Mouse (Mus musculus): ENCODE data around the gene Sigmar1. TPM values are rescaled to one million over a fixed set of nuclear protein-coding genes. Genes with fewer than 3 reads are reported as not detected.
A peak's percentile ranks its signal among the peaks of the same experiment; 100 is the strongest.

Sigmar1 gene
- polyA plus RNA-seq, 1 experiment from 2014 or later = 49.8 TPM

- Histone ChIP-seq H3K27ac (ENCODE audit: low read depth, low read length) (no peak overlapping the region), H3K4me2 (ENCODE audit: low read length) (no peak overlapping the region), H3K4me1 (ENCODE audit: control insufficient read depth, insufficient read depth, low read length) (peaks cover 15% of the 10 kb centered on the region), H3K4me3 (ENCODE audit: low read depth, low read length) (no peak overlapping the region), H3K9ac (ENCODE audit: low read length) (no peak overlapping the region), H3K36me3 (ENCODE audit: control insufficient read depth, insufficient read depth, low read length) (peaks cover 46% of the 10 kb centered on the region), H3K9me3 (replicated peaks; ENCODE audit: control insufficient read depth, low read length) (no peaks in the 10 kb centered on the region), H3K27me3 (replicated peaks; ENCODE audit: control insufficient read depth, insufficient read depth, low read length) (no peaks in the 10 kb centered on the region)
- DNase-seq (ENCODE audit: low spot score) = no peak
- ATAC-seq = no peak
- 78% methylated on average over 6 of the region's 6 CpGs for WGBS
Observed at GRCm38 (mm10) chr4:41716834-41717233, 39.1 kb downstream of the Sigmar1 start.

- H3K9ac ChIP-seq (ENCODE audit: low read length) = no peak overlapping the region
- no peak overlapping the region for H3K4me2 ChIP-seq (ENCODE audit: low read length)
- DNase-seq (ENCODE audit: low spot score) = no peak
- no peaks in the 10 kb centered on the region for H3K27me3 ChIP-seq (replicated peaks; ENCODE audit: control insufficient read depth, insufficient read depth, low read length)
- no peak for ATAC-seq
- 81% methylated on average over 5 of the region's 5 CpGs for WGBS
- no peak overlapping the region for H3K27ac ChIP-seq (ENCODE audit: low read depth, low read length)
- peaks cover 20% of the 10 kb centered on the region for H3K4me1 ChIP-seq (ENCODE audit: control insufficient read depth, insufficient read depth, low read length)
- H3K36me3 ChIP-seq (ENCODE audit: control insufficient read depth, insufficient read depth, low read length) = peaks cover 49% of the 10 kb centered on the region
- H3K9me3 ChIP-seq (replicated peaks; ENCODE audit: control insufficient read depth, low read length) = no peaks in the 10 kb centered on the region
- H3K4me3 ChIP-seq (ENCODE audit: low read depth, low read length) = no peak overlapping the region
Observed at GRCm38 (mm10) chr4:41715596-41715995, 40.4 kb downstream of the Sigmar1 start.

DNA sequence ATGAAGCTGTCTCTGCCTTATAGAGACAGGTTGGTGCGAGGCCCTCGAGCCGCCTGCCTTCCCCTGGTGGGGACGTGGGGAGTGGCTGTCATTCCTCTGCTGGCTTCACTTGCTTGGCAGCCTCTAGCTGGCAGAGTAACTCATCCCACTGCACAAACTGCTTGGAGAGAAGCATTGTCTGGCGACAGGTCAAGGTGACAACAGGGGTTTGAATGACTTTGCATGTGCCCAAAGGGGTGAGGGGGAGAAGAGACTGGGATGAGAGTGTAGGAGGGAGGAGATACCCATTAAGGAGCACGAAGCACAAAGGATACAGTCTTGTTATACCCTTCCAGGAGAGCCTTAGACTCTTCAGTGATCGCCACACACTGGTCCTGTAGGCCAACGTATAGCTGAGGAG lies 40.9 kb downstream of the Sigmar1 start:
- no peak overlapping the region for H3K4me2 ChIP-seq (ENCODE audit: low read length)
- no peaks in the 10 kb centered on the region for H3K9me3 ChIP-seq (replicated peaks; ENCODE audit: control insufficient read depth, low read length)
- H3K9ac ChIP-seq (ENCODE audit: low read length) = no peak overlapping the region
- H3K27ac ChIP-seq (ENCODE audit: low read depth, low read length) = no peak overlapping the region
- DNase-seq (ENCODE audit: low spot score) (no peak), ATAC-seq (no peak)
- peaks cover 47% of the 10 kb centered on the region for H3K36me3 ChIP-seq (ENCODE audit: control insufficient read depth, insufficient read depth, low read length)
- no peaks in the 10 kb centered on the region for H3K27me3 ChIP-seq (replicated peaks; ENCODE audit: control insufficient read depth, insufficient read depth, low read length)
- no peak overlapping the region for H3K4me3 ChIP-seq (ENCODE audit: low read depth, low read length)
- peaks cover 20% of the 10 kb centered on the region for H3K4me1 ChIP-seq (ENCODE audit: control insufficient read depth, insufficient read depth, low read length)
- 82% methylated on average over 8 of the region's 8 CpGs for WGBS

GRCm38 (mm10) chr4:41714276-41714675 lies 41.7 kb downstream of the Sigmar1 start:
- Histone ChIP-seq H3K27me3 (replicated peaks; ENCODE audit: control insufficient read depth, insufficient read depth, low read length) (no peaks in the 10 kb centered on the region), H3K4me1 (ENCODE audit: control insufficient read depth, insufficient read depth, low read length) (peaks cover 20% of the 10 kb centered on the region), H3K27ac (ENCODE audit: low read depth, low read length) (no peak overlapping the region), H3K9me3 (replicated peaks; ENCODE audit: control insufficient read depth, low read length) (no peaks in the 10 kb centered on the region), H3K4me3 (ENCODE audit: low read depth, low read length) (peak overlapping the region; percentile 76), H3K4me2 (ENCODE audit: low read length) (peak overlapping the region; percentile 80), H3K36me3 (ENCODE audit: control insufficient read depth, insufficient read depth, low read length) (peaks cover 39% of the 10 kb centered on the region), H3K9ac (ENCODE audit: low read length) (no peak overlapping the region)
- peak; percentile 90 for DNase-seq (ENCODE audit: low spot score)
- WGBS = 15% methylated on average over 8 of the region's 8 CpGs
- ATAC-seq = 0 out of 2 replicates have a peak, but pooled peaks have one; percentile 33

- peak within 1 kb of the TSS; percentile 76 for H3K4me3 ChIP-seq (ENCODE audit: low read depth, low read length)
- peak within 1 kb of the TSS; percentile 63 for H3K27ac ChIP-seq (ENCODE audit: low read depth, low read length)
- no peaks in the 10 kb centered on the region for H3K27me3 ChIP-seq (replicated peaks; ENCODE audit: control insufficient read depth, insufficient read depth, low read length)
- DNase-seq (ENCODE audit: low spot score) = peak; percentile 87
- no peaks in the 10 kb centered on the region for H3K9me3 ChIP-seq (replicated peaks; ENCODE audit: control insufficient read depth, low read length)
- peaks cover 20% of the 10 kb centered on the region for H3K4me1 ChIP-seq (ENCODE audit: control insufficient read depth, insufficient read depth, low read length)
- under 1% methylated on average over 61 of the region's 61 CpGs for WGBS
- peak within 1 kb of the TSS; percentile 80 for H3K4me2 ChIP-seq (ENCODE audit: low read length)
- peak within 1 kb of the TSS; percentile 92 for H3K9ac ChIP-seq (ENCODE audit: low read length)
- peak; percentile 67 for ATAC-seq
- H3K36me3 ChIP-seq (ENCODE audit: control insufficient read depth, insufficient read depth, low read length) = peaks cover 30% of the 10 kb centered on the region
Observed at GRCm38 (mm10) chr4:41713197-41714067, 42.5 kb downstream of the Sigmar1 start, which contains the start of gene Rpp25l. TSS of gene Rpp25l (minus strand) at chr4:41713534.

- no peaks in the 10 kb centered on the region for H3K27me3 ChIP-seq (replicated peaks; ENCODE audit: control insufficient read depth, insufficient read depth, low read length)
- H3K4me2 ChIP-seq (ENCODE audit: low read length) = peak overlapping the region; percentile 80
- no peaks in the 10 kb centered on the region for H3K9me3 ChIP-seq (replicated peaks; ENCODE audit: control insufficient read depth, low read length)
- H3K4me1 ChIP-seq (ENCODE audit: control insufficient read depth, insufficient read depth, low read length) = peaks cover 20% of the 10 kb centered on the region
- ATAC-seq (peak; percentile 16), DNase-seq (ENCODE audit: low spot score) (no peak)
- H3K9ac ChIP-seq (ENCODE audit: low read length) = peak overlapping the region; percentile 92
- WGBS = 41% methylated on average over 31 of the region's 31 CpGs
- H3K36me3 ChIP-seq (ENCODE audit: control insufficient read depth, insufficient read depth, low read length) = peaks cover 22% of the 10 kb centered on the region
- H3K4me3 ChIP-seq (ENCODE audit: low read depth, low read length) = peak overlapping the region; percentile 76
- no peak overlapping the region for H3K27ac ChIP-seq (ENCODE audit: low read depth, low read length)
Observed at GRCm38 (mm10) chr4:41712421-41713196, 43.3 kb downstream of the Sigmar1 start.

- WGBS = 60% methylated on average over 16 of the region's 16 CpGs
- ATAC-seq (no peak), DNase-seq (ENCODE audit: low spot score) (peak; percentile 50)
- Histone ChIP-seq H3K4me1 (ENCODE audit: control insufficient read depth, insufficient read depth, low read length) (peaks cover 28% of the 10 kb centered on the region), H3K27ac (ENCODE audit: low read depth, low read length) (no peak overlapping the region), H3K36me3 (ENCODE audit: control insufficient read depth, insufficient read depth, low read length) (peaks cover 14% of the 10 kb centered on the region), H3K9ac (ENCODE audit: low read length) (peak overlapping the region; percentile 92), H3K4me3 (ENCODE audit: low read depth, low read length) (peak overlapping the region; percentile 76), H3K9me3 (replicated peaks; ENCODE audit: control insufficient read depth, low read length) (no peaks in the 10 kb centered on the region), H3K27me3 (replicated peaks; ENCODE audit: control insufficient read depth, insufficient read depth, low read length) (no peaks in the 10 kb centered on the region), H3K4me2 (ENCODE audit: low read length) (peak overlapping the region; percentile 80)
Observed at GRCm38 (mm10) chr4:41711705-41712375, 44.1 kb downstream of the Sigmar1 start.

GRCm38 (mm10) chr4:41710229-41710628 lies 45.7 kb downstream of the Sigmar1 start:
- H3K36me3 ChIP-seq (ENCODE audit: control insufficient read depth, insufficient read depth, low read length) = peaks cover 7% of the 10 kb centered on the region; the same call in 1 of the 2 replicates
- H3K9me3 ChIP-seq (replicated peaks; ENCODE audit: control insufficient read depth, low read length) = no peaks in the 10 kb centered on the region
- no peaks in the 10 kb centered on the region for H3K27me3 ChIP-seq (replicated peaks; ENCODE audit: control insufficient read depth, insufficient read depth, low read length)
- H3K27ac ChIP-seq (ENCODE audit: low read depth, low read length) = no peak overlapping the region
- no peak overlapping the region for H3K4me3 ChIP-seq (ENCODE audit: low read depth, low read length)
- H3K9ac ChIP-seq (ENCODE audit: low read length) = no peak overlapping the region
- peaks cover 39% of the 10 kb centered on the region for H3K4me1 ChIP-seq (ENCODE audit: control insufficient read depth, insufficient read depth, low read length)
- no peak for ATAC-seq
- H3K4me2 ChIP-seq (ENCODE audit: low read length) = no peak overlapping the region
- DNase-seq (ENCODE audit: low spot score) = no peak
- WGBS = 67% methylated on average over 4 of the region's 4 CpGs

All from forebrain, embryonic 14.5 days (tissue).